Mouse (Mus musculus) gastrocnemius, postnatal 36 days (tissue): Measurements from ENCODE around the gene Acbd6. TPM values are rescaled to one million over a fixed set of nuclear protein-coding genes. Genes with fewer than 3 reads are reported as not detected.

ENCODE experiments used
- DNase-seq, 2 experiments: peaks; one replicate each; pipeline ENCODE4 v3.0.0; 2022
- intact Hi-C: fragments of 180-260 bp; cut with DNase I; formaldehyde crosslinking; loops from one replicate; pipeline ENCODE4 v1.15.1; 2025
- total RNA-seq, 2 experiments: library from RNA; stranded (reverse); gene quantifications; 2 replicates each; pipeline ENCODE4 v1.2.3; 2021

Gene Acbd6
- total RNA-seq, 2 experiments from 2014 or later: 47.6 to 54.0 TPM

DNA sequence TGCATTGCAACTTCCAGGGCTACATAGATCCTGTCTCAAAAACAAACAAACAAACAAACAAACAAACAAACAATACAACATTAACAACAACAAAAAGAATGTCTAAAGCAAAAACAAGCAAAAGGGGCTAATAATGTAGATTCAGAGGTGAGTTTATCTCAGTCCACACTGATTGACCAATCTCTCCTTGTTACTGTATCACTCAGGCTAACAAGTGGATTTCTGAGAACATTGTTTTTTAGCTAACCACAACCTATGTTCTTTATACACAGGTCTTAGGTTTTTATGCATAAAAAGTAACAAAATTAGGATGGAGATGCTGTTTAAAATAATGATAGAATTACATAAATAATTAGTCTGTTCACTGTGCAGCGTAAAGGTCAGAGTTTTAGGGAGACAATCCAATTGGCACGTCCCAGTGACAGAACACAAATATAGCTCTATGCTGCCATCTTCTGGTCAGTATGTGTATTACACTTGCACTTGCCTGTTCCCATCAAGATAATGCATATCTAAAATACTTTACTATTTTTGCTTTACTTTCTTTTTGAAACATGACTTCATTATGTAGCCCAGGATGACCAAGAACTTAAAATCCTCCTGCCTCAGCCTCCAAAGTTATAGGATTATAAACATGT lies 20.8 kb upstream of the Acbd6 start:
- intact Hi-C loops: loop anchor here (1.0 kb wide), 1 partner anchor 244 kb away; no protein-coding TSS in a partner anchor
- DNase-seq: no peak

DNA sequence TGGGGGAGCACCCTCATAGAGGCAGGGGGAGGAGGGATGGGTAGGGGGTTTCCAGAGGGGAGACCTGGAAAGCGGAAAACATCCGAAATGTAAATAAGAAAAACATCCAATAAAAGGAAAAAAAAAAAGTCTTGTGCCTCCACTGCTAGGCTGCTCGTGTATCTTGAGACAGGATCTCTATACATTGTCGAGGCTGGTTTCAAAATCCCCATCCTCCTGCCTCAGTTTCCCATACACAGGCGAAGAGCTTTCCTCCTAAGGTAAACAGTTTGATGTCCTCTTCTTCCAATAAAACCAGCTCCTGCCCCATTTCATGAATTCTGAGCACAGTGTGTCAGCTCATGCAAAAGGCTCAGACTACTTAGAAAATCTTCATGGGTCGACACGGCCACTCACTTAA lies 19.9 kb upstream of the Acbd6 start:
- no peak for DNase-seq
- intact Hi-C loops: no loop called here

DNA sequence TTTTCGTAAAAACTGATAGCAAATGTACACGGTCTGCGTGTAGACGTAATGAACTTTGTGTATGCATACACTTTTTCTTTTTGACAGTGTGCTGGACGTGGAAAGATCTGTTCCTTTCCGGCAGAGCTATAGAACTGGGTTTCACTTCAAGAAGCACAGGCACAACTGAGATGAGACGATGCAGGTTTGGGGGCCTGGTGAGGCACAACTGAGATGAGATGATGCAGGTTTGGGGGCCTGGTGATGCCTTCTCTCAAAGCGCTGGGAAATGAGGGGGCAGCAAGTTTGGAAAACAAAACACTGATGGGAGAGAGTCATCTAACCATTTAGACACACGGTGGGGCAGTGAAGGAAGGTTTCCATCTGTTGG lies 293 bp upstream of the Acbd6 start:
- intact Hi-C loops: no loop called here
- DNase-seq: no peak

DNA sequence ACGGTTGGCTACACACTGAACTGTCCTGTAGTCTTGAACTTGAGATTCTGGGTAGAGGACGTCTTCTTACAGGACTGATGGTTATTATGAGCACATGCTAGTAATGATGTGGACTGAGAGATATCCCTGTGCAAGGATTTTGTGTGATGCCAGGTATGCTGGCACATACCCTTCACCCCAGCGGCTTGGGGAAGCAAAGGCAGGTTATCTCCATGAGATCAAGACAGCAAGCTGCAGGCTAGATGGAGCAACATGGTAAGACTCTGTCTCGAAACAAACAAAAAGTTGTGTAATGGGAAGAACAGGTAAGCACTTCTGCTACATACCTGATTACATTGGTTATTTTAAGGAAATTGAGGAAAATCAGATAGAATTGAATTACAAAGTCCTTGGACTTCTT lies 2.1 kb downstream of the Acbd6 start:
- intact Hi-C loops: no loop called here
- no peak for DNase-seq

DNA sequence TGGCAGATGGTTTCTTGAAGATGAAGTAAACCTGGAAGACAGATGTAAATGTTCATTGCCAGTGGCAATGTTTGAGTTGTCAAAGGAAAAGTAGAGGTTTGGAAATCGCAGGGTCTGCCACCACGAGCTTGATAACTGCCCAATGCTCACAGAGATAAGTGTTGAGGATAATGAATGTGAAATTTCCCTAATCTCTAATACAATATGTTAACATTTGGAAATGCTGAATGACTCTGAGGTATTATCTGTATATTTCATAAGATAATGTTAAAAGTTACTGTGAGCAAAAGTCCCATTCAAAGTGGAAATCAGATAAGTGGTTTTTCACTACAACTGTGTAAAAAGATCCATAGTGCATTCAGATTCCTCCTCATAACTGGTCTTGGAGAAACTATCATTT lies 2.8 kb downstream of the Acbd6 start:
- intact Hi-C loops: no loop called here
- DNase-seq: no peak

DNA sequence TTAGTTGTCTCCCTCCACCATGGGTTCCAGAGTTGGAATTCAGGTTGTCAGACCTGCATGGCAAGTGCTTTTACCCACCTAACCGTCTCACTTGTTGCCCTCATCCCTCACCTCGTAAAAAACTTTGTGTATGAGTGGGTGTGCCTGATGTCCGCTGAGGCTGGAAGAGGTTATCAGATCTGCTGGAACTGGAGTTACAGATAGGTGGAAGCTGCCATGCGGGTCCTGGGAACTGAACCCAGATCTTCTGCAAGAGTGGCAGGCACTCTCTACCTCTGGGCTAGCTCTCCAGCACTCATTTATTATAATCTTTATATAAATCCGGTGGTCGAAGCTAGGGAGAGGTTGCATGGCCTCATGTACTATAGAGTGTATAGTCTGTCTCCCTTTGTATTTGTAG lies 4.3 kb downstream of the Acbd6 start:
- no peak for DNase-seq
- intact Hi-C loops: no loop called here

DNA sequence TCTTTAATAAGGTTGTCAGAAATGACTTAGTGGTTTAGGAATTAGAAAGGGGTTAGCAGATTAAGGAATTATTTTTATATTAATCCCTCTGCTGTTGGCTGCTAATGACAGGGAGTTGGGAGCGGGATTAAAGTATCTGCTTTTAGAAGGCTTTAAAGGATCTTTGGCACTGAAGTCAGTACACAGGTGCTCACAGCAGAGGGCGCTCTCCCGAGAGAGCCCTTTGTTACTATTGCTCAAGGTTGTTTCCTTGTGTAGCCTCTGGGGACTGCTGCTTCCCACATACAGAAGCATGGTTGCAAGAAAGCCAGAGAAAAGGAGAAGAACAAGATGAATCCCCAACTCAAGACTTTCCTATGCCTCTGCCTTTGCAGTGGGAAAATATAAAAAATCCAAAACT lies 6.8 kb downstream of the Acbd6 start:
- DNase-seq: no peak

DNA sequence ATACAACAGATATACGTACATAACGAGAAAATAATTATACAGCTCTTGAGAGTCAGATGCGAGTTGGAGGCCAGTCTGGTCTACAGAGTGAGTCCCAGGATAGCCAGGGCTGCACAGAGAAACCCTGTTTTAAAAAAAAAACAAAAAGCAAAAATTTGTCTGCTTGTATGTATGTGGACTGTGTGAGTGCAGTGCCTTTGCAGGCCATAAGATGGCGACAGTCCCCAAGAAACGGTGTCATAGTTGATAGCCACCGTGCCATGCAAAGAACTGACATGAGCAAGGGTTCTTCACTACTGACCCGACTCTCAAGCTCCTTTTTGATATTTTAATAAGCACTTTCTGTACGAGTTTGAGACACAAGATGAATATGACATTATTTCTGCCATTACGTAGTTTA lies 10.2 kb downstream of the Acbd6 start:
- intact Hi-C loops: no loop called here
- no peak for DNase-seq

More for the DNA sequence above, 6.8 kb downstream of the Acbd6 start:
- intact Hi-C loops: no loop called here

DNA sequence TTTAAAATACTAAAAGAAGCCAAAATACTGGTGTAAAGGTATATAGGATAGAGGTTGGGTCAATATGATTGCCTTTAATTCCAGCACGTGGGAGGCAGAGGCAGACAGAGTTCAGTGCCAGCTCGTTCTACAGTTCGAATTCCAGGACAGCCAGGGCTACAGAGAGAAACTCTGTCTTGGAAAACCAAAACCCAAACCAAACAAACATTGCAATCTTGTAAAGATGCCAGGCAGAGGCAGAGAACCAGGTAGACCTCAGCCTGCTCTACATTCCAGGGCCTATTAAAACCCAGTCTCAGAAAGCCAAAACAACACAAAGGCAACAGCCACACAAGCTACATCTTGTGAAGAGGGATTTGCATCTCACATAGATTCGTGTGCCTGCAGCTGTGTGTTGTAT lies 11.4 kb downstream of the Acbd6 start:
- intact Hi-C loops: no loop called here
- no peak for DNase-seq

DNA sequence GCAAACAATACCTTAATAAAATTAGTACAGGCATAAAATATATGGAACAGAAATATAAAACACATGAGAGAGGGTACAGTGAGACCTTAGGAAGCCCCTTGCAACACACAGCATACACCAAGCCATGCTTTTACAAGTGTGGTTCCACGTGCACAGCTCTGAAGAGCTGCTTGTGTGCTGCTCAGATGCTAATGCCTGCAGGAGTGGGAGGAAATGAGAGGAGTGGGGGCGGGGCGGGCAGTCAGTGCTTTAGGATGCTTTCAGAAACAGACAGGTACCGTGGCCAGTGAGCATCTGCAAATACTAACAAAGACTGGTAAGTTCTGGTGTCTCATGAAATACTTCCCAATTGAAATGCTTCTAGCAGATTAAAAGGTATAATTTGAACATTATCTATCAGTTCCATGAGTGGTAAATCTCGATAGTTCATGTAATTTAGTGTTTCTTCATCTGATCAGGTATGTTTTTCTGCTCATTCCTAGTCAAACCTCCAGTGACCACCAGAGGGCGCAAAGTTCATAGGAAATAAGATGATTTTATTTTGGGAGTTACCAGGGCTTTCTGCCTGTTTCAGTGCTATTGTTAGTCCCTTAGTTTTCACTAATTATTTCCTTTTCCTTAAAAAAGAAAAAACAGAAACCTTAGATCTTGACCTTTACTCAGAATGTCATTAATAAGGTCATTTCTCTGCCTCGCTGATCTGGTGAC lies 17.2 kb downstream of the Acbd6 start:
- intact Hi-C loops: loop anchor here (2.0 kb wide), 1 partner anchor 146 kb away; no protein-coding TSS in a partner anchor
- peak in 1 of 2 experiments; percentile 50 for DNase-seq

DNA sequence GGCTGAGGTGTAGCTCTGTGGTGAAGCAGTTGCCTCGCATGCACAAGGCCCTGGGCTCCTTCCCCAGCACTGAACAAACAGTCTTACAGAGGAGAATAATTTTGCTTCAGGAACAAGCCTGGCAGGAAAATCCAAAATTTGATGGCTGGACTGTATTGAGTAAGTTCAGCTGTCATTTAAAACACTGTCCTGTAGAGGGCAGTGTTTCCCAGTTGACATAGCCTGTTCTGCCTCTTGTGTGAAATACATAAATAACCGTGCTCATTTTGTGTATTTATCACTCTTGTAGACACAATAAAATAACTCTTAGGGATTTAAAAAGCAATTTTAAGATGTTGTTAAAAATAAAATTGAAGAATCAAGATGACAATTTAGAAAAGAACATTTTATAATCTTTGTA lies 18.5 kb downstream of the Acbd6 start:
- intact Hi-C loops: loop anchor here (2.0 kb wide), 1 partner anchor 206 kb away; no protein-coding TSS in a partner anchor
- DNase-seq: no peak

DNA sequence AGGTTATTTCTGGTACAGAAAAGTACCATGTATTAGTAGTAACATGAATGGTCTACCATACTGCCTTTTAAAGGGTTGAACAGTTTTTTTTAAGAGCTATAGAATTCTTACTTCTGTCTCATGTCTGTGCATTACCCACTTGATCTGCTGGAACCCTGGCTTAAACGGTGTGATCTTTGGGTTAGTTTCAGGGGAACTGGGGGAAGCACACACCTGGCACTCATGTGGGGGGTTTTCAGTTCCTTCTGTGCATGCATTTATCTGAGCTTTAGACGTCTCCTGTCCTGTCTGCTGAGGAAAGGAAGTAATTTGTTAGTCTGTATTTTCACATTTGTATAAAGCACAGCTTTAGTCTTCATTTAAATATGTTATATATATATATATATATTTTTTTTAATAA lies 19.4 kb downstream of the Acbd6 start:
- intact Hi-C loops: loop anchor here (2.0 kb wide), 1 partner anchor 205 kb away; no protein-coding TSS in a partner anchor
- no peak for DNase-seq

DNA sequence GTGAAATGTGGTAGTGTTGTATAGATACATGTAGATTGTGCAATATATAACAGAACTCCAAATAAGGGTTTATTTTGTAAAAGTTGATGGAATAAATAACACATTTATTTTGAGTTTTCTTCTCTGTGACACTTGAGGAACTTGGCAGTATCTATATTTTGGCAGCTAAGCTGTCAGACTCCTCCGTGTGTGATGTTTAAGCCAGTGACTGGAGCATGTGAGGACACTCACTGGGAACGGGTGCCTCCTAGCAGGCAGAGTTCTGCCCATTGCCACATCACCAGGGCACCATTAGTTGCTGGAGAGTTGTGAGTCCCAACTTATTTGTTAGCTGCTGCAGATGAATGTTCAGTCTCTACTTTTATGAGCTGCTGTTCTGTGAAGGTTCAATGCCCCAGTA lies 30.0 kb downstream of the Acbd6 start:
- no peak for DNase-seq
- intact Hi-C loops: no loop called here

DNA sequence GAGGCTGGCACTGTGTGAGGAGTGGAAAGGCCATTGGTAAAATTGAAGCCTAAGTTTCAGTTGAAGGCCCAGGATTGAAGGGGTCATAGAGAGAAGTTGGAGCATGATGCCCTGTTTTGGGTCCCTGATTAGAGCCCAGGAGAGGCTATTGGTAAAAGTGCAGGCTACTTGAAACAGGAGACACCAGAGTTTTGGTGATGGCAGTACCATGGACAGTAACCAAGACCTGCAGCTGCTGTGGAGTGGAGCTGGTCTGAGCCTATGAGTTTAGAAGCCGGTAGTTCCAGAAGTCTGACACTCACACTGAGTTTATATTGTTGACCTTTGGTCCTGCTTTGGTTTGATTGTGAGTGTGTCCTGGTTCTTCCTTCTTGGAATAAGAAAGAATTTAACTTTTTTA lies 36.2 kb downstream of the Acbd6 start:
- intact Hi-C loops: no loop called here

DNA sequence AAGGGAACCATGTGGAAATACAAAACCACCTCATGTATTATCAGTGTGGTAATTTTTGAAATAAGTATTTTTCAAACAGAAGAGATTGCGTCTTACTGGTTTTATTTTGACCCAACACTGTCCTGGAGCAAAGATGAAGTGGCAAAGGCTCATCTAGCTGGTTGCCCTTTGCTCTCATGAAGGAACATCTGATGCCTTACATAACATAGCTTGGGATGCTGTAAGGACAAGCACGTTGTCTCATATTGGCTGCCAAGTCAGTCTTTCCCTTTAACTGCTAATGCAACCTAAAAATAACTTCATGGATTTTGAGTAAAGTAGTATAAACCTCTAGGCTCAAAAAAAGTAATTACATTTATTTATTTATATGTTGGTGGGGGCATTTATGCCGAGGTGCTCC lies 38.7 kb downstream of the Acbd6 start:
- intact Hi-C loops: no loop called here
- no peak for DNase-seq

More for the DNA sequence above, 36.2 kb downstream of the Acbd6 start:
- no peak for DNase-seq

DNA sequence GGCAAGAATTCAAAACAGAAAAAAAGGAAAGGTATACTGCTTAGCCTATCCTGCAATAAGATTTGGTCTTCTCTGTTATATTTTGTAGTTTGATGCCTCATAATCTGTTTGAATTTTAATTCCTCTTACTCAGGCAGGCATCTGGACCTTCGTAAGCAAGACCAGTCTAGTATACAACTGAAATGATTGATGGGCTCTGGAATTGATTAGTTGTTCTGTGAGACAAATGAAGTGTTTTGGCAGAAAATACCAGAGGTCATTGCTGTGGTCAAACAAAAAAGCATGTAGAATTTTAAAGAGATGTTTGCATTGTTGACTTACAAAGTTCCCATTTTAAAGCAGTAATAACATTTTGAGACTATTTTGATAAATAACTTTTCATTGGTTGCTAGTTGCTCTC lies 46.8 kb downstream of the Acbd6 start:
- intact Hi-C loops: no loop called here
- no peak for DNase-seq

DNA sequence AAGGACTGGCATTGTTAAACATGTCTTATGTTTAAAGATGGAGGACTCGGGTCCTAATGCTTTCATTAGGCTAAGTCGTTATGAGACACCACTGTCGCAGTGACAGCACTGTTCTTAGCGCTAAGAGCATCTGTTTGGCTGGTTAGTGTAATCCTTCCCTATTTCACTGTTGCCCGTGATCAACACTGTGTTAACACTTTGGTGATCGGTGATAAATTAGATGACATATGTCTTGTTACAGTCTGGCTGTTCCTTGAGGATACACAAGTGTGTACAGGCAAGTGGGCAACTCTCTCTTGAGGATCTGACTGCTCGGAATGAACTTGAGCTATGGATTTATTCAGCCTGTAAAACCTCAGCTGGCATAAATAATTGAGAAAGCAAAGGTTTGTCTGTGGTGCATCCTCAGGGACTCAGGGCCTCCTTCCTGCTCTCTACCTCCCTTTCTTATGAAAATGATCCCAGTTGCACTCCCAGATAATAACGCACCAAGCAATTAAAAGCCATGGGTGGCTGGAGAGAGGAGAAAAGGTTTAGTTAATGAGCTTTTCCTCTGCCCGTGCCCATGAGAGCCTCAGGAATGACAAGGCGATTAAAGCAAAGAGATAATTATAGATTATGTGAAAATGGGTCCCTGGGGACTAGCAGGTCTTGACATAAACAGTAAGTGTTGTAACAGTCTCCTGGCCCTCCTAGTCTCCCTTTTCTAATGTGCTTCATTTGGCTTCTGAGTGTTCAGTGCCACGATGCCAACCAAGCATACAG lies 47.7 kb downstream of the Acbd6 start:
- DNase-seq: no peak
- intact Hi-C loops: no loop called here

DNA sequence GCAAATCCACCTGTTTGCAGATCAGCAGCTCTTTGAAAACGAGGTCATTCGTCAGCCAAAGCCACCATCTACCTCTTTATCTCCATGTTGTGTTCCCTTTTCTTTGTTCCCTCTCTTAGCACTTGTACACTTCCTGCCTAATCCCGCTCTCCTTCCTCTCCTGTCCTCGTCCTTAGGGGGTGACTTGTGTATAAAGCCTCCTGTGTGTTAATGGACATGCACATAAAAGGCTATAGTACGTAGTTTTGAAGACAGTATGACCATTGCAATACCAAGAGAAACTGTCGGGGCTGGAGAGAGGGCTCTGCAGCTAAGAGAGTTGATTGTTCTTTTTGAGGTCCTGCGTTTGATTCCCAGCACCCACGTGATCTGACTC lies 48.2 kb downstream of the Acbd6 start:
- intact Hi-C loops: no loop called here
- DNase-seq: no peak

DNA sequence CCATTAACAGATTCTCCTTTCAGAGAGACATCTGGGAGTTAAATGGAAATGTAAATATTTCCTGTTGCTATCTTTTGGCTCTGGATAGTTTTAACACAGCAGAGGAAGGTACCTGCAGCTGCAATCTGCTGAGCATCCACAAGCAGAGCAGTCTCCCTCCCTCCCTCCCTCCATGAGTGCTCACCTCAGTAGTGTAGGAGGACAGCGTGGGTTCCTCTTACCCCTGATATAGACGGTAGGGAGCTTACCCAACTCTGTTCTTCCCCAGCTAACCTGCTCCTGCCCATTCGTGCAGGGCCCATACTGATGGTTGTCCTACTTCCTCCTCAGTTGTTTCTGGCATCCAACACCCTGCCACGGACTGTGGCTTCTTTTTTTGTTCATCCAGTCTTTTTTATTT lies 50.6 kb downstream of the Acbd6 start:
- no peak for DNase-seq
- intact Hi-C loops: no loop called here

DNA sequence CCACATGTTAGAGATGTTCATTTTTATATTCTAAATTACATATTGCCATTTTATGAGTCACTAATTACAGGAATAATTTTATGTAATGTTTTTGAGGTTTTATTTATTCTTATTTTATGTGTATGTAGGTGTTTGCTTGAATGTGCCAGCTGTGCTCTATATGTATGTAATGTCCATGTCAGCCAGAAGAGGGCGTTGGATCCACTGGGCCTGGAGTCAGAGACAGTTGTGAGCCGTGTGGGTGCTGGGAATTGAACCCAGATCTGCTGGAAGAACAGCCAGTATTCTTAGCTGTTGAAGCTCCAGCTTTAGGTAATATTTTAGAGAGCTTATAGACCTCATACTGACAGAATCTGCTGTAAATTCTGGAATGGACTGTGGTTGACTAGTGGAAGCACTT lies 56.5 kb downstream of the Acbd6 start:
- intact Hi-C loops: no loop called here
- DNase-seq: no peak

DNA sequence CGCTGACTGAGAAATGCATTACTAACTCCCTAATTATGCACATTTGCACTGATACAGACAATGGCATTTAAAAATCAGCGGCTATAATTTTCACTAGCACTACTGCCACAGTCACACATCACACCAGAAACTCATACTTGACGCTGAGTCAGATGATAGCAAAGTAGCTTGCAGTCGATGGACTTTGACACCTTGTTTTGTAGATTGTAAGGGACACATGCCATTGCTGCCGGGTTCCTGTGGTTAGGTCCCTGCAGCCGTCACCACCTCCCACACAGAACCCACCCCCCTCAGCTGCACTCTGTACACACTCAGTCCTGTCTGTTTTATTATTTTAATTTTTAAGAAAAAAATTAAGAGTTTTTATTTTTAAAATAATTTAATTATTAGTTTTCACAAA lies 63.2 kb downstream of the Acbd6 start:
- DNase-seq: no peak
- intact Hi-C loops: no loop called here

DNA sequence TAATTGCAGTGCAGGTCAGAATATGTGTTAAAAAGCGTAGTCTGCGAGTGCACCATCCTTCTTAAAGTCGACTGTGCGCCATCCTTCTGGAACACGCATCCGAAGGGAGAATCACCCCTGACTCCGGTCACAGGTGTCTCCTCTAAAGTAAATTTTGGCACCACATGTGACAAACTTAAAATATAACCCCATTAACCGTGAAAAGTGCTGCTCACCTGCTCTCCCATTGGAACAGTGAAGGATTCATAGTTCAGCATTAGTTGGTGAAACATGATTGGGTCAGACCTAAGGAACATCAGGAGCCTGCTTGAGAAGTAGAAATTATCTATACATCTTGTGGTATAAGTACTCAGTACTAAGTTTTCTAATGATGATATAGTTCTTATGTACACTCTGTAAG lies 65.3 kb downstream of the Acbd6 start:
- intact Hi-C loops: no loop called here
- no peak for DNase-seq
